Mouse (Mus musculus) ovary, postnatal 36 days (tissue): ENCODE results near the gene Rtn4rl2.

ENCODE experiments used
- DNase-seq: peaks from one replicate; pipeline ENCODE4 v3.0.0; 2022; ENCODE audit warnings: low spot score, mixed read lengths

Gene Rtn4rl2

GRCm38 (mm10) chr2:84885084-84886055 lies 1.1 kb downstream of the Rtn4rl2 start:
- no peak for DNase-seq

- no peak for DNase-seq
These were observed 1.9 kb downstream of the Rtn4rl2 start for GRCm38 (mm10) chr2:84884611-84885010.

GRCm38 (mm10) chr2:84883942-84884341 lies 2.6 kb downstream of the Rtn4rl2 start:
- no peak for DNase-seq

- no peak for DNase-seq
These were observed 3.0 kb downstream of the Rtn4rl2 start for GRCm38 (mm10) chr2:84883530-84883929.

GRCm38 (mm10) chr2:84883084-84883483 lies 3.4 kb downstream of the Rtn4rl2 start:
- no peak for DNase-seq

GRCm38 (mm10) chr2:84882606-84883005 lies 3.9 kb downstream of the Rtn4rl2 start:
- no peak for DNase-seq

- DNase-seq = no peak
These were observed 5.9 kb downstream of the Rtn4rl2 start for GRCm38 (mm10) chr2:84880590-84880989.

- no peak for DNase-seq
These were observed 10.7 kb downstream of the Rtn4rl2 start for GRCm38 (mm10) chr2:84875842-84876241.

GRCm38 (mm10) chr2:84872105-84872716 lies 14.3 kb downstream of the Rtn4rl2 start:
- DNase-seq = peak; percentile 61

- no peak for DNase-seq
These were observed 15.8 kb downstream of the Rtn4rl2 start for GRCm38 (mm10) chr2:84870623-84871160.

GRCm38 (mm10) chr2:84868977-84869376 lies 17.5 kb downstream of the Rtn4rl2 start:
- no peak for DNase-seq

GRCm38 (mm10) chr2:84868521-84868943 lies 18.0 kb downstream of the Rtn4rl2 start:
- peak; percentile 60 for DNase-seq

GRCm38 (mm10) chr2:84865616-84866571 lies 20.6 kb downstream of the Rtn4rl2 start:
- peak; percentile 57 for DNase-seq

GRCm38 (mm10) chr2:84862231-84862630 lies 24.3 kb downstream of the Rtn4rl2 start:
- no peak for DNase-seq

- DNase-seq = no peak
These were observed 25.1 kb downstream of the Rtn4rl2 start for GRCm38 (mm10) chr2:84861430-84861829.

GRCm38 (mm10) chr2:84859991-84860780 lies 26.3 kb downstream of the Rtn4rl2 start:
- no peak for DNase-seq

GRCm38 (mm10) chr2:84858551-84858950 lies 28.0 kb downstream of the Rtn4rl2 start:
- DNase-seq = no peak

GRCm38 (mm10) chr2:84855732-84856131 lies 30.8 kb downstream of the Rtn4rl2 start:
- peak; percentile 42 for DNase-seq

- DNase-seq = peak; percentile 60
These were observed 35.1 kb downstream of the Rtn4rl2 start for GRCm38 (mm10) chr2:84851130-84852040.
